Comparison of ENCODE assay signal across 8 mouse cellular contexts in genomic region chr14:30459891-30460523, GRCm38 (mm10). TPM values are rescaled to one million over a fixed set of nuclear protein-coding genes. Genes with fewer than 3 reads are reported as not detected.
DNase-seq lines count a peak whose midpoint lies in the region; ATAC-seq lines count a peak whose summit lies in the region.

No protein-coding gene starts in this region.

- DNase-seq in WW6 (ENCODE audit: low read depth, low spot score) = peak; percentile 36
- DNase-seq in cerebellum, adult 9-11 months = peak; percentile 69
- peak; percentile 43 to 76 for DNase-seq in frontal cortex, postnatal 14 days (ENCODE audit: low spot score in 2 of 2)
- DNase-seq in left cerebral cortex, adult 18-20 months (ENCODE audit: low spot score in 2 of 2) = peak; percentile 84 to 86
- peak; percentile 72 for DNase-seq in right cerebral cortex, postnatal 25 days
- DNase-seq in yolk sac, embryonic 10.5 days (ENCODE audit: low spot score) = peak; percentile 28

- peaks cover 3% of the 10 kb centered on the region for H3K27me3 ChIP-seq in hindbrain, embryonic 16.5 days (replicated peaks; ENCODE audit: control insufficient read depth, insufficient read depth, low read length)
- H3K27me3 ChIP-seq in megakaryocyte, embryonic 14.5 days (replicated peaks) = peaks cover 26% of the 10 kb centered on the region

- peak overlapping the region; percentile 32 for H3K4me2 ChIP-seq in hindbrain, embryonic 16.5 days (ENCODE audit: low read length)

- no peak overlapping the region for H3K9ac ChIP-seq in hindbrain, embryonic 16.5 days (ENCODE audit: low read depth, low read length)

- H3K4me1 ChIP-seq in hindbrain, embryonic 16.5 days (ENCODE audit: control insufficient read depth, insufficient read depth, low read depth, low read length) = peaks cover 7% of the 10 kb centered on the region
- peaks cover 44% of the 10 kb centered on the region for H3K4me1 ChIP-seq in megakaryocyte, embryonic 14.5 days

- no peaks in the 10 kb centered on the region for H3K36me3 ChIP-seq in hindbrain, embryonic 16.5 days (ENCODE audit: control insufficient read depth, insufficient read depth, low read length)
- H3K36me3 ChIP-seq in megakaryocyte, embryonic 14.5 days (replicated peaks; ENCODE audit: low read length) = no peaks in the 10 kb centered on the region

- WGBS in hindbrain, embryonic 16.5 days = 4% methylated on average over 14 of the region's 14 CpGs

- no peaks in the 10 kb centered on the region for H3K9me3 ChIP-seq in hindbrain, embryonic 16.5 days (ENCODE audit: control insufficient read depth, low read length)
- no peaks in the 10 kb centered on the region for H3K9me3 ChIP-seq in megakaryocyte, embryonic 14.5 days

- no peak overlapping the region for H3K4me3 ChIP-seq in hindbrain, embryonic 16.5 days (ENCODE audit: low read length)
- H3K4me3 ChIP-seq in megakaryocyte, embryonic 14.5 days (replicated peaks) = peak overlapping the region; percentile 21

- H3K27ac ChIP-seq in hindbrain, embryonic 16.5 days (ENCODE audit: low read depth, low read length) = no peak overlapping the region

- peak; percentile 75 for ATAC-seq in hindbrain, embryonic 16.5 days

RNA-seq across cellular contexts. Expression of gene Dcp1a, which starts 19.3 kb away (rescaled TPM):
- polyA plus RNA-seq in hindbrain, embryonic 16.5 days (2015; fragmentation: Nextera tagmentation; extraction: Ambion mirVana) = 14.2 and 16.8 TPM in 2 replicates
- total RNA-seq in left cerebral cortex, adult 18-20 months (2021) = 10 to 100 TPM; 21.3 to 21.5 TPM
- polyA plus RNA-seq in megakaryocyte, embryonic 14.5 days (2012; ENCODE audit: insufficient read depth, low replicate concordance) = 22.3 and 74.8 TPM in 2 replicates

RNA-seq across cellular contexts. Expression of gene Cacna1d, which starts 31.2 kb away (rescaled TPM):
- polyA plus RNA-seq in hindbrain, embryonic 16.5 days (2015; fragmentation: Nextera tagmentation; extraction: Ambion mirVana) = 9.5 TPM in 2 replicates
- total RNA-seq in left cerebral cortex, adult 18-20 months (2021) = 10 to 100 TPM; 44.1 to 45.4 TPM
- polyA plus RNA-seq in megakaryocyte, embryonic 14.5 days (2012; ENCODE audit: insufficient read depth, low replicate concordance) = 0.02 TPM in 1 of 2 replicates, not detected in the other

Comparison
In these comparisons a context has a peak if more than half of its experiments do, and no peak if none do; other contexts are left out.
1. DNase-seq: peak in every context shown above with its lines; median percentile 85 in left cerebral cortex, adult 18-20 months; 72 in right cerebral cortex, postnatal 25 days; 69 in cerebellum, adult 9-11 months; 60 in frontal cortex, postnatal 14 days; 36 in WW6; 28 in yolk sac, embryonic 10.5 days.